Mouse (Mus musculus): ENCODE results near the gene Pde3a.

DNA sequence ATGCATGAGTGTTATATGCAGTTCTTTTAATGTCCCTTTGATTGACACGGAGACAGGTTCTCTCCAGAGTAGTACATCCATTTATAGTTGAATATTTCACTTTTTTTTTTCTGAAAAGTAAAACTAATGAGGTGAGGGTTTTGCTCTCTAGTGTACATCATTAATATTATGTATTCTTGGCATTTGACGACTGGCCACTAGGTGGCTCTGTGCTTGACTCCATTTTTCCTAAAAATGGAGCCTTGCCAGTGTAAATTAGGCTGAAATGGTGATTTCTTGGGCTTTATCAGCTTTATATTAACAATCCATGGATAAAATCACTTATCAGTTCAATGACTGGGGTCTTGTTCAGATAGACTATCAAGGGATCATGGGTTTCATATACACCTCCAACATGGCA is 82.4 kb downstream of the Pde3a start:
- TF ChIP-seq POLR2A (IDR thresholded peaks at IDR 0.05; ENCODE audit: borderline replicate concordance, extremely low read depth, insufficient read depth, insufficient read length, poor library complexity, severe bottlenecking): no peak
- TF ChIP-seq CTCF (IDR thresholded peaks at IDR 0.05; ENCODE audit: borderline replicate concordance, extremely low read depth, insufficient read depth, insufficient read length): no peak; the same call in 1 of the 2 replicates
